Mouse (Mus musculus): Measurements from ENCODE around the gene Ubash3b. TPM values are rescaled to one million over a fixed set of nuclear protein-coding genes. Genes with fewer than 3 reads are reported as not detected.

Gene Ubash3b
- polyA plus RNA-seq, 1 experiment, result 19.1 TPM

Other genes starting within 250 kb of the Ubash3b start
- 0.23 and 0.24 TPM in 2 replicates for gene Jhy, start 197.6 kb downstream of the Ubash3b start, polyA plus RNA-seq (2012; rRNA removed)
- gene Crtam, start 157.1 kb downstream of the Ubash3b start, polyA plus RNA-seq (2012; rRNA removed), result 0.04 and 0.06 TPM in 2 replicates

Measured in frontal cortex, adult 2 months (tissue).